Mouse (Mus musculus): ENCODE measurements around the gene Macrod1. TPM values are rescaled to one million over a fixed set of nuclear protein-coding genes. Genes with fewer than 3 reads are reported as not detected.

Gene Macrod1
- total RNA-seq, 2 experiments from 2014 or later, result 6.3 to 7.8 TPM

- no peak for ATAC-seq (replicated peaks; ENCODE audit: poor library complexity, severe bottlenecking)
Observed at GRCm38 (mm10) chr19:7077666-7078065, 21.1 kb downstream of the Macrod1 start.

DNA sequence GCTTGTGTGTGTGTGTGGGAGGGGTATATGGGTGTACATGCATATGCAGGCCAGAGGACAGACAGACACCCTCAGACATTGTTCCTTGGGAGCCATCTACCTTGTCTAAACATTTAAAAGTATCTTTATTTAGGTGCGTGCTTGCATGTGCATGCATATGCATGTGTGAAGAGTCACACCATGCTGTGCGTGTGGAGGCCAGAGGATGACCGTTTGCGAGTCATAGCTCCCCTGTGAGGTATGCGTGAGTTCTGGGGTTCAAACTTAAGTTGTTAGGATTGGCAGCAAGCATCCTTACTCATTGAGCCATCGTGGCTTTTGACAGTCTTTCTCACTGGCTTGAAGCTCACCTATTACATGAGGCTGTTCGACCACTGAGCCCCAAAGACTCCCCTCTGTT is 21.7 kb downstream of the Macrod1 start:
- no peak for ATAC-seq (replicated peaks; ENCODE audit: poor library complexity, severe bottlenecking)

- no peak for ATAC-seq (replicated peaks; ENCODE audit: poor library complexity, severe bottlenecking)
Observed at GRCm38 (mm10) chr19:7081516-7082266, 25.1 kb downstream of the Macrod1 start.

GRCm38 (mm10) chr19:7083035-7083794 is 26.6 kb downstream of the Macrod1 start:
- ATAC-seq (replicated peaks; ENCODE audit: poor library complexity, severe bottlenecking), result no peak

- ATAC-seq (replicated peaks; ENCODE audit: poor library complexity, severe bottlenecking), result no peak
Observed at GRCm38 (mm10) chr19:7084734-7085133, 28.1 kb downstream of the Macrod1 start.

DNA sequence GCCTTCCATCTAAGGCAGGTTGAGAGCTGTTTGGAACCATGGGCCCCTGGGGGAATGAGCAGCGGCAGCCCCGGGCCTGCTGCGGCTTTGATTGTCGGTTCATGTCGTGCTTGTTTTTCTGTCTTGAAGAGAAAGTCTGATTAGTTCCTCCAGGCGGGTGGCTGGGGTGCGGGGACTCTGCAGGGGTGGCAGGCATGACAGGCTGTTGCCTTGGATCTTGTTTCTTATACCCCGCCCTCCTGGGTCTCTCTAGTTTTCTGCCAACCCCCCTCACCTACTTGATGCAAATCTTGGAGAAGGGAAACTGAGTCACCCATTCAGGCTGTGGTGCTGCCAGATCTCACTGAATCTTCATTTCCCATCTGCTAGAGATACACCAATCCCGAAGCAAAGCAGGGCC is 31.9 kb downstream of the Macrod1 start:
- ATAC-seq (replicated peaks; ENCODE audit: poor library complexity, severe bottlenecking), result no peak

- ATAC-seq (replicated peaks; ENCODE audit: poor library complexity, severe bottlenecking), result no peak
Observed at GRCm38 (mm10) chr19:7089050-7089449, 32.4 kb downstream of the Macrod1 start.

DNA sequence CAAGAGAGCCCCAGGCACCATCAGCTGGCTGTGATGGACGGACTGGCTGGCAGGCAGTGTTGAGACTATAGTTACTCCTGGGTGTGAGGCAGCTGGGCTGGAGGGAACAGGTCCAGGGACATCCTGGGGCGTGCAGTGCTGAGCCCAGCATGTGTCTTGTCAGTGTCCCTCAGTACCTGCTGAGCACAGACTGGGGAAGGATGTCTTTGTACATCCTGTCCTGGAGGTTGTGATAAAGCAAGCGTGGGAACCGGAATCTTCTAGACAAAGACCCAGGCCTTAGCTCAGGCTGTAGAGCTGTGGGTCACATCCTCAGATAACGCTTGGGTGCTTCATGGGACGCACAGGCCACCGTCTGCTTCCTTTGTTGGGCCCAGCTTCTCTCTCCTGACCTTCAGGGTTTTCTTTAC is 33.2 kb downstream of the Macrod1 start:
- ATAC-seq (replicated peaks; ENCODE audit: poor library complexity, severe bottlenecking), result no peak

GRCm38 (mm10) chr19:7090369-7091064 is 33.9 kb downstream of the Macrod1 start:
- no peak for ATAC-seq (replicated peaks; ENCODE audit: poor library complexity, severe bottlenecking)

GRCm38 (mm10) chr19:7091448-7092050 is 34.9 kb downstream of the Macrod1 start:
- no peak for ATAC-seq (replicated peaks; ENCODE audit: poor library complexity, severe bottlenecking)

GRCm38 (mm10) chr19:7092756-7093155 is 36.1 kb downstream of the Macrod1 start:
- ATAC-seq (replicated peaks; ENCODE audit: poor library complexity, severe bottlenecking), result no peak

DNA sequence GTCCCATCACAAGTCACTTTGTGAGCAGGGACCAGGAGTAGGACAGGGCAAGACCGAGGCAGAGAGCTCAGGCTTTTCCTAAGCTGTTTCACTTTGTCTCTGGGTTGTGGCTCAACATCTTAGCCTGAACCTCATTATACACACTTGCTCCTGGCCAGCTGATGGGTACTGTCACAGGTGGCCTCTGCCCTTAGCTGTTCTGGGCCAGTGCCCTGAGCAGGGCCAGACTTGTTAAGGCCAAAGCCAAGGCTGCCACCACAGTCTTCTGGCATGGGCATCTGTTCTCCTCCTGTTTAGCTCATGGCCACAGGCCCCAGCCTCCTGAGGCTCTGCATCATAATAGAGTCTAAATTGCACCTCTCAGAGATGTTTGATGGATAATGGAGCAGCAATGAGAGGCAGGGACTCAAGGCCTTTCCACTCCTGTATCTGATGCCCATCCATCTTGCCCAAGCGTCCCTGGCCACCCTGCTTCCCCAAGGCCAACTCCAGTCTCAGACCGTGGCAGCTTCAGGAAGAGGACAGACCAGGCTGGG is 43.1 kb downstream of the Macrod1 start:
- ATAC-seq (replicated peaks; ENCODE audit: poor library complexity, severe bottlenecking), result no peak

GRCm38 (mm10) chr19:7102039-7102438 is 45.4 kb downstream of the Macrod1 start:
- ATAC-seq (replicated peaks; ENCODE audit: poor library complexity, severe bottlenecking), result no peak

DNA sequence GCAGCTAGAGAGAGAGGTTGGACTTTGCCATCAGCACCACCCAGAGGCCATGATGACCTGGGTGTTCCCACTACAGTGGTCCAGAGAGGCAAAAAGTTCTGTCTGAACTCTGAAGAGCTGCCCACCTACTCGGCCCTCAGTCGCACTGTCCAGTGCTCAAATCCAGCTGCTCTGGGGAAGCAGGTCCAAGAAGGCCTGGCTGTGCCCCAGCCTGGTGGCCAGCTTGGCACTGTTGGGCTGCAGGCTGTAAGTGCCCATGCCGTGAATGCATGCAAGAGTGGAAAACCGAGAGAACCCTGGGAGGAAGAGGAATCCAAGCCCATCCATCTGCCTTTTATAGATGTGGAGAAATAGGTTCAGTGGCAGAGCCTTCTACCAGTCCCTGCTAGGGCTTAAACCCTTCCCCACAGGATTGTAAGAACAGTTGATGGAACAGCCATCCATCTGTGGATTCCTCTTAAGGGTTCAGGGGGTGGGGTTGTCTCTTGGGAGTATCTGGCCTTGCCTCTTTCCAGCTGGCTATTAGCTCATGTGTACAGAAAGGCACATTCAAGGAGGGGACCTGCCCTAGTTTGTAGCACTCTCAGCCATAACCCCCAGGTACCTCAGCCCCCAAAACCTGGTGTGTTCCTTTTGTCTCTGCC is 46.9 kb downstream of the Macrod1 start:
- ATAC-seq (replicated peaks; ENCODE audit: poor library complexity, severe bottlenecking), result no peak

- no peak for ATAC-seq (replicated peaks; ENCODE audit: poor library complexity, severe bottlenecking)
Observed at GRCm38 (mm10) chr19:7103993-7104401, 47.4 kb downstream of the Macrod1 start.

DNA sequence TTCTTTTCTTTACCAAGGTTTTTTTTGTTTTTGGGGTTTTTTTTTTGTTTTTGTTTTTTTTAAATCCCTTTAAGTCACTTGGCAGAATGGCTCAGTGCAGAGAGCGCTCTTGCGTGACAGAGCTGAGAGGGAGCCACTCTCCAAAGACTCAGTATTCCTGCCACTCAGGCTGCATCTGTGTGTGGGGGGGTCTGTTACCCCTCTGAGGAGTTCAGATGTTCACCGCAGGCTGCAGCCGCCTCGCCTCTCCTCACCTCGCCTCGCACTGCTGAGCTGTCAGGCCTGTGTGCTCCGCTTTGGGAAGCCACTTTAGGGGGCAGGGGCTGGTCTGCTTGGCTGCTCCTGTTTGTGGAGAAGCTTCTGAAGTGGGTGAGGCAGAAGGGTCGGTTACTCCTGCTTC is 48.9 kb downstream of the Macrod1 start, which contains the start of gene Flrt1:
Gene Flrt1, minus strand, starts transcription at position 186 of the 400 bp plus-strand sequence.
- ATAC-seq (replicated peaks; ENCODE audit: poor library complexity, severe bottlenecking), result no peak

DNA sequence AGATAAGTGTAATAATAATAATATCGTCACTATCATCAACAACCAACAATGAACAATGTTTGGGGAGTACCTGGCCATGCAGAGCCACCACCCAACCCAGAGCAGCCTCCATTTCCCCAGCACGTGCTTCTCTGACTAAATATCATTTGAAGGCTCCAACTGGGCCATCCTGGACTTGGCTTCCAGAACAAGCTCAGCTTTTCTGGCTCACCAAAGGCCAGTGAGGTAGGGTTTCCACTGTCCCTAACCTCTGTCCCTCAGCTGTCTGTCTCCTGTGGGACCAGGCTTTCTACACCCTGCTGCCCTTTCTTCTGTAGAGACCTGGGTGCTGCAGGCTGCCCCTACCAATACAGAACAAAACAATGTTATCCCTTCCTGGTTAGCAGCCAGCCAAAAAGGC is 50.0 kb downstream of the Macrod1 start:
- ATAC-seq (replicated peaks; ENCODE audit: poor library complexity, severe bottlenecking), result no peak

GRCm38 (mm10) chr19:7107174-7107573 is 50.6 kb downstream of the Macrod1 start:
- no peak for ATAC-seq (replicated peaks; ENCODE audit: poor library complexity, severe bottlenecking)

DNA sequence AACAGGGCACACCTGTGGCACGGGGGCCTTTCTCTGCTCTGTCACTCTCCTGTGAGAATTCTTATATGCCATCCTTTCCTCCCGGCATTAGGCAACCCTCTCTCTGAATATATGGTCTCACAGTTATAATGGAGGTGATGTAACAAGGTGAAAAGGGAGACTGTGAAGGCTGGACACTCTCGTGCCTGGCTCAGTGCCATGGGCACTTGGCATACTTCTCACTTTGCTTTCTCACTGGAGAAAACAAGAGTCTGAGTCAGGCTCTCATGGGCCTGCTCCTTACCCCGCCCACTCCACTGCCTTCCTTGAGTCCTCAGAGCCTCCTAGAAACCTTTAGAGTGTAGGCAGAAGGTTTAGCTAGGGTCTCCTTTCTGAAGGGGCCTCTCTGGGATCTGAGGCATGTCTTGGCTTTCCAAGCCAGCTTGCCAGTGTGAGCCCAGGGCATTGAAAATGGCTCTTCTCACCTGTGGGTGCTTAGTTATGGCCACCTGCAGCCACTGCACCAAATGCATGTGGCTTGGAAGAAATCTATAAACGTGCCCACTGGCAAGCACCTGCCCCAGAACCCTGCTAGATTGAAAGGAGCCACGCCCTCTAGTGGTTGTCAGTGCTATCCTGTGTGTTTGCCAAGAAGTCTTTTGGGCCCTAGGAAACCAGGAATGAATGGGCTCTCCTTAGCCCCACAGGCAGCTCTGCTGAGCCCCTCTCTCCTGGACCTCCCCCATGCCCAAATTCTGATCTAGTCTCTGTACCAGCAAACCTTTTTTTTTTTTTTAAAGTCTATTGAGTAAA is 51.7 kb downstream of the Macrod1 start:
- ATAC-seq (replicated peaks; ENCODE audit: poor library complexity, severe bottlenecking), result peak; percentile 39; the same call in 1 of the 2 replicates

All from granulocyte monocyte progenitor cell, adult 5-6 weeks (primary cell).